Comparison of ENCODE assay signal across 8 mouse cellular contexts in genomic region chr13:18717185-18717584, GRCm38 (mm10). TPM values are rescaled to one million over a fixed set of nuclear protein-coding genes. Genes with fewer than 3 reads are reported as not detected.
DNase-seq lines count a peak whose midpoint lies in the region; ATAC-seq lines count a peak whose summit lies in the region.

Gene Vps41 (plus strand): TSS chr13:18717286.

- peaks cover 9% of the 10 kb centered on the region for H3K4me1 ChIP-seq in hindbrain, embryonic 14.5 days (replicated peaks; ENCODE audit: control insufficient read depth, insufficient read depth, low read length)

- peak within 1 kb of the TSS; percentile 62 for H3K4me3 ChIP-seq in hindbrain, embryonic 14.5 days (replicated peaks; ENCODE audit: low read length)

- ATAC-seq in hindbrain, embryonic 14.5 days (ENCODE audit: low FRiP score) = peak; percentile 100

- H3K4me2 ChIP-seq in hindbrain, embryonic 14.5 days (replicated peaks) = peak within 1 kb of the TSS; percentile 66

- H3K36me3 ChIP-seq in hindbrain, embryonic 14.5 days (replicated peaks; ENCODE audit: control insufficient read depth, insufficient read depth) = no peaks in the 10 kb centered on the region

- under 1% methylated on average over 21 of the region's 21 CpGs for WGBS in hindbrain, embryonic 14.5 days

- no peaks in the 10 kb centered on the region for H3K9me3 ChIP-seq in hindbrain, embryonic 14.5 days (ENCODE audit: control insufficient read depth, low read length)

- H3K9ac ChIP-seq in hindbrain, embryonic 14.5 days = peak within 1 kb of the TSS; percentile 73

- no peaks in the 10 kb centered on the region for H3K27me3 ChIP-seq in hindbrain, embryonic 14.5 days (ENCODE audit: control insufficient read depth, insufficient read depth, low read length)

- H3K27ac ChIP-seq in hindbrain, embryonic 14.5 days = 0 out of 2 replicates have a peak within 1 kb of the TSS, but pooled peaks have one; percentile 9

- peak; percentile 90 for DNase-seq in R1 (ENCODE audit: low read depth, low spot score)
- peak; percentile 81 for DNase-seq in cerebellum, postnatal 25 days
- peak; percentile 62 to 70 for DNase-seq in frontal cortex, postnatal 25 days (ENCODE audit: low spot score in 2 of 2)
- DNase-seq in hindbrain, embryonic 14.5 days (ENCODE audit: low spot score) = peak; percentile 87
- DNase-seq in layer of hippocampus, postnatal 36 days = peak; percentile 75 to 80
- DNase-seq in lung, postnatal 36 days = peak; percentile 94
- peak; percentile 92 for DNase-seq in retina, postnatal 1 day
- peak; percentile 63 to 76 for DNase-seq in urinary bladder, adult 18-20 months (ENCODE audit: low spot score in 2 of 2)

RNA-seq across cellular contexts. Expression of gene Vps41, which starts in this region (rescaled TPM):
- polyA plus RNA-seq in hindbrain, embryonic 14.5 days (2014; fragmentation: Nextera tagmentation; extraction: Ambion mirVana) = 130 and 139 TPM in 2 replicates
- 100 to 1,000 TPM; 145 to 155 TPM for total RNA-seq in layer of hippocampus, postnatal 36 days (2021)

Comparison
In these comparisons a context has a peak if more than half of its experiments do, and no peak if none do; other contexts are left out.
1. Peak in every context shown above with its lines: DNase-seq, ATAC-seq, H3K4me3 ChIP-seq and H3K27ac ChIP-seq.